Mouse (Mus musculus) kidney, postnatal 10 days (tissue): ENCODE measurements around the gene Disp1.

ENCODE experiments used
- DNase-seq: peaks from one replicate; pipeline ENCODE4 v3.0.0; 2021; ENCODE audit warnings: mixed read lengths

The Disp1 gene

GRCm38 (mm10) chr1:183220796-183221718 is at the start of gene Disp1:
TSS of gene Disp1 (minus strand) at chr1:183221522.
- DNase-seq: peak; percentile 88

DNA sequence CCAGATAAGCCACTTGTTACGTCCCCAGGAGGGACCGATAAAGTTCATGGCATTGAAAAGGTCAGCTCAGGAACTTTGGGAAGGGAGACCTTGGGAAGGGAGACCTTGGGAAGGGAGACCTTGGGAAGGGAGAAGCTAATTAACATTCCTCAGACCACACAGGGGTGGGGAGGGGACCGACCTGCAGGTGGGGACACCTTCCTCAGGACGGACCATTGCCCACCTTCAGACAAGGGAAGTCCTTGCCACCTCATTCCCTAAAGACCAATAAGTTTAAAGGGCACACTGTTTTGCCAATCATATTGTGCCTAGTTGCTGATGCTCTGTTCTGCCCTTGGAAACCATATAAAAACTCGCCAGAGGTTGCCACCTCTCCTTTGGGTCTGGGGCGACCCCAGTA is 46.3 kb upstream of the Disp1 start:
- DNase-seq: no peak

DNA sequence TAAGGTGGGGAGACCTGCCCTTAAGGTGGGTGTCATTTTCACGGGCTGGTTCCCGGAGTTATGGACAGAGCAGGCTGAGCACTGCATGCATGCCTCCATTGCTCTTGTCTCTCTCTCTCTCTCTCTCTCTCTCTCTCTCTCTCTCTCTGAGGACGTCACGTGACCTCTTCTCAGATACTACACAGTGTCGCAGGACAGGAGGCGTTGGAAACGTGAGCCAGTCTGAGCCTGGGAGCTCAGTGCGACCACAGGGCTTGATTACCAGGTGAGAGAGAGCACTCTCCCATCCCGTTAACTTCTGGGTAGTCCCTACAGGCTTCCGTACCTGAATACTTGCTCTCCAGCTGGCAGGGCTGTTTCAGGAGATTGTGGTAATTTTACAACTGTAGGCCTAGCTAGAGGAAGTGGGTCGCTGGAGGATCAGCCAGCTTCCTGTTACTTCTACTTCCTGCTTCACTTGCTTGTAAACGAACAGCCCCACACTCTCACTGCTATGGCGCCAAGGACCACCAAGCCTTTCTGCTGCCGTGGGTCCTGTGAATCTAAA is 44.7 kb upstream of the Disp1 start:
- no peak for DNase-seq

- no peak for DNase-seq
Measured at GRCm38 (mm10) chr1:183264145-183265008, 43.1 kb upstream of the Disp1 start.

- DNase-seq: no peak
Measured at GRCm38 (mm10) chr1:183252574-183252973, 31.3 kb upstream of the Disp1 start.

DNA sequence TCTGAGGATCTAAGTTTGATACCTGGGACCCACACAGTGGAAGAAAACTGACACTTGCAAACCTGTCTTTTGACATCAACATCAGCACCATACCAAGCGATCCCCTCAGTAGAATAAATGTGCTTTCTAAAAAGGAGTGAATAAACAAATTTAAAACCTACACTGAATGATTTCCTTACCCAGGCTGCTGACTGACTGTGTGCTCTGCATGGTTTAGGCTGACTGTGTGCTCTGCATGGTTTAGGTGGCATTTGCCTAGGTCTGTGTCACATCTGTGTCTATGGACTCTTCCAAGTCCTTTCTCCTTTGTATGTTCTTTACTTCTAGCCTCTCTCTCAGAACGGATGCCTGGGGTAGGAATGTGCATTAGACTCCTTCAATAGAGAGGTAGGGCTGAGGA is 30.5 kb upstream of the Disp1 start:
- DNase-seq: no peak

- DNase-seq: no peak
Measured at GRCm38 (mm10) chr1:183250612-183251011, 29.3 kb upstream of the Disp1 start.

- no peak for DNase-seq
Measured at GRCm38 (mm10) chr1:183248144-183248543, 26.8 kb upstream of the Disp1 start.

- DNase-seq: no peak
Measured at GRCm38 (mm10) chr1:183243293-183243692, 22.0 kb upstream of the Disp1 start.

DNA sequence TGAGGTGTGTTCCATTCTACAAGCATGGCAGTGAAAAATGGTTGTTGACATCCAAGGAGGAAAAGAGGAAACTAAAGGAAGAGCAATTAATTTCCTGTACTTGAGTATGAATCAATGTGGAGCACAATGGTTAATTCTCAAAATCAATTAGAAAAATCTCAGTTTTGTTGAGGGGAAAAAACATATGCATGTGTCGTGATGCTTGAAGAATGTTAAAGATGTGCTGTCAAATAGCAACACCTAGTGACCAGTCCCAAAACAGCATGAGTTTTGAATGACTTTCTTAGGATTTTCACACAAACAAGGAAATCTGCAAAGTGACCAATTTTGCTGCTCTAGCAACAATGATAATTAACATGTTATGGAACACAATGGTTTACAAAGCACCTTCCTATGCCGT is 16.6 kb upstream of the Disp1 start:
- peak; percentile 30 for DNase-seq

GRCm38 (mm10) chr1:183236460-183236859 is 15.1 kb upstream of the Disp1 start:
- no peak for DNase-seq

- DNase-seq: no peak
Measured at GRCm38 (mm10) chr1:183233679-183234174, 12.4 kb upstream of the Disp1 start.

GRCm38 (mm10) chr1:183232985-183233678 is 11.8 kb upstream of the Disp1 start:
- no peak for DNase-seq

GRCm38 (mm10) chr1:183227469-183227868 is 6.1 kb upstream of the Disp1 start:
- DNase-seq: no peak

- no peak for DNase-seq
Measured at GRCm38 (mm10) chr1:183219021-183219420, 2.3 kb downstream of the Disp1 start.

- DNase-seq: no peak
Measured at GRCm38 (mm10) chr1:183216691-183217090, 4.6 kb downstream of the Disp1 start.

- no peak for DNase-seq
Measured at GRCm38 (mm10) chr1:183215706-183216105, 5.6 kb downstream of the Disp1 start.

DNA sequence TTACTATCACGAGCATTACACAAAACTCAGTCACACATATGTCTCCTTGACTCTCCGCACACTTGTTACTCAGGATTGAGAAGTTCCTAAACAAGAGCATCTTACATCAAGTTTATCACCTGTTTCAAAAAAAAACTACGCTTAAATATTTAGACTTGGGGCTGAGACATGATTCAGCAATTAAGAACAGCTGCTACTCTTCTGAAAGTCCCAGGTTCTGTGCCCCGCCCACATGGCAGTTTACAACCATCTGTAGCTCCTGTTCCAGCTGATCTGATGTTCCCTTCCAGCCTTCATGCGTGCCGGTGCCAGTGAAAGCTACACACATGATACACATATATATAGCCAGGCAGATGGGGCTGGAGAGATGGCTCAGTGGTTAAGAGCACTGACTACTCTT is 7.5 kb downstream of the Disp1 start:
- no peak for DNase-seq

DNA sequence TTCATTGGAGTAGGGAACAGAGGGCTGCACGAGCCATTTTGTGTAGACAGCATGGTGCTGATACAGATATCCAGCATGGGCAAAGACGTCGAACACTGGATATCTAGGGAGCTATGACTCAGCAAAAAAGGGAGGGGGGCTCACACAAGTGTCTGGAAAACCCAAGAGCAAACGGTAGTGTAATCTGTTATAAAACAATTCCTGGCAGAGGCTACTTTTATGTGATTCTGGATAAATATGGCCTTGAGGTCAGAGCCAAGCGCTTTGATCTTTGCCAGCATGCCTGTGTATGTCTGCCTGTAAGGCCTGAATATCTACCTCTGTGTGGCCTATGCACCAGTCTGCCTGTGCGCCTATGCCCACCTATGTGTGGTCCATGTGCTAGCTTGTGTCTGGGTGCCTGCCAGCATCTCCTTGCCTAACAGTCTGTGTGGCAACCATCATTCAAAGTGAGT is 8.5 kb downstream of the Disp1 start:
- DNase-seq: no peak

DNA sequence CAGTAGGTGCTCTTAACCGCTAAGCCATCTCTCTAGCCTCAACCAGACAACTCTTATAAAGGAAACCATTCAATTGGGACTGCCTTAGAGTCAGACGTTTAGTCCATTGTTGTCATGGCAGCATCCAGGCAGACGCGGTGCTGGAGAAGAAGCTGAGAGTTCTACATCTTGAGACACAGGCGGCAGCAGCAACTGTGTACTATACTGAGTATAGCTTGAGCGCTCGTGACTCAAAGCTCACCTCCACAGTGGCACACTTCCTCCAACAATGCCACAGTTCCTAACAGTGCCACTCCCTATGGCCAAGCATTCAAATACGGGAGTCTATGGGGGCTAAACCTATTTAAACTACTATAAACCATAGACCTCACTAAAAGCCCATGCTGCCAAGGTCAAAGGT is 11.2 kb downstream of the Disp1 start:
- no peak for DNase-seq

GRCm38 (mm10) chr1:183207623-183208022 is 13.7 kb downstream of the Disp1 start:
- no peak for DNase-seq

GRCm38 (mm10) chr1:183207141-183207540 is 14.2 kb downstream of the Disp1 start:
- no peak for DNase-seq

DNA sequence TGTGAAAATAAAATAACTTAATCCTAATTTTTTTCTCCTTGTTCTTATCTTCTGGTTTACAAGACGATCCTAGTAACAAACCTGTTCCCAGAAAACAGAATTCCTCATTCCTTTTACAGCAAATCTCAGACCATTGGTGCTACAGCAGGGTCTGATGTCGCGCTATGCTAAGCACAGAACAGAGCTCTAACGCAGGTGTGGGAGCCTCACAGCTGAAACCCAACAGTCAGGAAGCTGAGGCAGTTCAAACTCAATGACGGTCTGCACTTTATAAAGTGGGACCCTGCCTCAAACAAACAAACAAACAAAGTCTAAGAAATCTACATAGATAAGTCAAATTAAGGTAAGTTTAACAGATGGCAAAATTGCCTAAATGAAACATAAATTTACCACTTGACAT is 20.4 kb downstream of the Disp1 start:
- DNase-seq: no peak
